ENCODE assay signal across 8 mouse cellular contexts in genomic region chr13:78197819-78198390, GRCm38 (mm10). TPM values are rescaled to one million over a fixed set of nuclear protein-coding genes. Genes with fewer than 3 reads are reported as not detected.
A peak's percentile ranks its signal among the peaks of the same experiment; 100 is the strongest.
DNase-seq lines count a peak whose midpoint lies in the region; ATAC-seq and TF ChIP-seq lines count a peak whose summit lies in the region.

No protein-coding gene starts in this region.

- peak overlapping the region; percentile 97 for H3K27ac ChIP-seq in layer of hippocampus, adult 2 months
- peak overlapping the region; percentile 96 for H3K27ac ChIP-seq in embryonic facial prominence, embryonic 13.5 days
- peak overlapping the region; percentile 99 for H3K27ac ChIP-seq in hindbrain, embryonic 16.5 days (ENCODE audit: low read depth, low read length)

- DNase-seq in layer of hippocampus, adult 2 months (ENCODE audit: low spot score in 2 of 2): peak in 1 of 2 experiments; percentile 28
- no peak for DNase-seq in layer of hippocampus, adult 9-10 months (ENCODE audit: low spot score)
- DNase-seq in ZHBTc4 (ENCODE audit: low read depth, low spot score): peak; percentile 65
- peak; percentile 10 for DNase-seq in lung, postnatal 36 days
- DNase-seq in gastrocnemius, adult 8-10 months (ENCODE audit: low spot score in 2 of 2): no peak
- DNase-seq in ovary, adult 18-20 months (ENCODE audit: low spot score): no peak

- no peaks in the 10 kb centered on the region for H3K36me3 ChIP-seq in embryonic facial prominence, embryonic 13.5 days
- H3K36me3 ChIP-seq in hindbrain, embryonic 16.5 days (ENCODE audit: control insufficient read depth, insufficient read depth, low read length): no peaks in the 10 kb centered on the region

- peaks cover 18% of the 10 kb centered on the region for H3K4me1 ChIP-seq in embryonic facial prominence, embryonic 13.5 days
- no peaks in the 10 kb centered on the region for H3K4me1 ChIP-seq in hindbrain, embryonic 16.5 days (ENCODE audit: control insufficient read depth, insufficient read depth, low read depth, low read length)

- under 1% methylated on average over 31 of the region's 33 CpGs for WGBS in embryonic facial prominence, embryonic 13.5 days
- under 1% methylated on average over 31 of the region's 33 CpGs for WGBS in hindbrain, embryonic 16.5 days

- H3K9ac ChIP-seq in embryonic facial prominence, embryonic 13.5 days: peak overlapping the region; percentile 88
- peak overlapping the region; percentile 96 for H3K9ac ChIP-seq in hindbrain, embryonic 16.5 days (ENCODE audit: low read depth, low read length)

- H3K27me3 ChIP-seq in embryonic facial prominence, embryonic 13.5 days: peaks cover 82% of the 10 kb centered on the region
- H3K27me3 ChIP-seq in hindbrain, embryonic 16.5 days (replicated peaks; ENCODE audit: control insufficient read depth, insufficient read depth, low read length): no peaks in the 10 kb centered on the region

- no peak for TF ChIP-seq CTCF in layer of hippocampus, adult 2 months (conservative IDR thresholded peaks at IDR 0.05)

- peak overlapping the region; percentile 88 for H3K4me2 ChIP-seq in embryonic facial prominence, embryonic 13.5 days
- peak overlapping the region; percentile 69 for H3K4me2 ChIP-seq in hindbrain, embryonic 16.5 days (ENCODE audit: low read length)

- H3K4me3 ChIP-seq in layer of hippocampus, adult 2 months: peak overlapping the region; percentile 85
- peak overlapping the region; percentile 71 for H3K4me3 ChIP-seq in embryonic facial prominence, embryonic 13.5 days
- peak overlapping the region; percentile 80 for H3K4me3 ChIP-seq in hindbrain, embryonic 16.5 days (ENCODE audit: low read length)

- ATAC-seq in embryonic facial prominence, embryonic 13.5 days (ENCODE audit: insufficient number of reproducible peaks, insufficient read depth, low FRiP score, low TSS enrichment, low read depth): no peak
- ATAC-seq in hindbrain, embryonic 16.5 days: no peak

- H3K9me3 ChIP-seq in embryonic facial prominence, embryonic 13.5 days: no peaks in the 10 kb centered on the region
- H3K9me3 ChIP-seq in hindbrain, embryonic 16.5 days (ENCODE audit: control insufficient read depth, low read length): no peaks in the 10 kb centered on the region

RNA-seq across cellular contexts. Expression of gene Nr2f1, which starts 1.7 kb away (rescaled TPM):
- 10 to 100 TPM; 89.4 to 98.1 TPM for total RNA-seq in layer of hippocampus, adult 2 months (2021)
- 14.1 and 15.8 TPM in 2 replicates for polyA plus RNA-seq in embryonic facial prominence, embryonic 13.5 days (2015; fragmentation: Nextera tagmentation; extraction: Ambion mirVana)
- 42.9 and 44.3 TPM in 2 replicates for polyA plus RNA-seq in hindbrain, embryonic 16.5 days (2015; fragmentation: Nextera tagmentation; extraction: Ambion mirVana)
- total RNA-seq in gastrocnemius, adult 8-10 months (2022): under 1 TPM; 0.15 to 0.36 (median 0.32) TPM

Comparison
In these comparisons a context has a peak if more than half of its experiments do, and no peak if none do; other contexts are left out.
1. DNase-seq: peak in ZHBTc4 (single experiment) and lung, postnatal 36 days (single experiment); none in layer of hippocampus, adult 9-10 months (single experiment), gastrocnemius, adult 8-10 months (0 of 2) and ovary, adult 18-20 months (single experiment).
2. RNA of gene Nr2f1, which starts 1.7 kb away (total RNA-seq): 89.4 to 98.1 TPM in layer of hippocampus, adult 2 months; 0.15 to 0.36 TPM in gastrocnemius, adult 8-10 months; every median in the first group is over 10 times any median in the second.
3. Peak in every context shown above with its lines, with median percentiles within 50 percentile points of each other: H3K27ac ChIP-seq and H3K4me3 ChIP-seq.